Mouse (Mus musculus) activated CD4-positive, CD25-positive, alpha-beta regulatory T cell, adult 4 months (primary cell): ENCODE measurements around the gene Trp53bp2. TPM values are rescaled to one million over a fixed set of nuclear protein-coding genes. Genes with fewer than 3 reads are reported as not detected.

ENCODE experiments used
- ATAC-seq: one replicate; pipeline ENCODE4 v1.8.0; 2017
- polyA plus RNA-seq, 2 experiments: library from polyadenylated mRNA; unstranded; fragments of 100-300 nt; shearing (Covaris generic); gene quantifications; one replicate each; pipeline ENCODE4 v1.2.1; 2017

Trp53bp2 gene
- polyA plus RNA-seq, 2 experiments from 2014 or later = 7.7 TPM

DNA sequence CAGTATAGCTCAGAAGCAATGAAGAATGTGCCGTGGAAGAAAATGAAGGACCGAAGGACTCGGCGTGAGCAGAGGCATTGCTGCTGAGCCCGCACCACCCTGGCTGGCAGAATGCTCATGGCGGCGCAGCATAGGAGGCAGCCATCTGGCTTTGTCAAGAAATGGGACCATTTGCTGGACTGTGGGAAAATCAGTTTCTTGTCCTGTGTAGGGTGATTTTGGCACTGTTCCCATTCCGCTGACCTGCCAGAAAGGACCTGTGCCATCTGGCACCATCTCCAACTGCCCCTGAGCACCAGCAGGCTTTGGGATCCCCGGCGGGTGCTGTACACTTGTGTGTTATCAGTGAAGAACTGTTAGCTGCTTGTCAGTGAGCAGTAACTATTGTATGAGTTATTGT lies 52.8 kb downstream of the Trp53bp2 start:
- no peak for ATAC-seq

DNA sequence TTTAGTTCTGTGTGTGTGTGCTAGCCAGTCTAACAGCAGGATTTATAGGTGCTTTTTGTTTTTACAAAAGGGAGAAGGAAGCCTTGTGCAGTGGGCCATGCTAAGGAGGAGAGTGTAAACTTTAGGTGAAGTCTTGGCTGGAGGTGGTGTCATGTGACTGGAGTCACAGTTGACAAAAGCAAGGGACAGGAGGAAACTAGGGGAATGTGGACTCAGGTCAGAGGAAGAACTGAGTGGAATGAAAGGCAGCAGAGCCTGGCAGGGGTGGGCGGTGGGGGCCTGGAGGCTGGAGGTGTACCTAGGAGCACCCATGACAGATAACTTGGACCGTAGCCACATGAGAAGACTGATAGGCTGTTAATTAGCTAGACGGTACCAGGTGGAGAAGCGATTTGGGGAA lies 56.3 kb downstream of the Trp53bp2 start:
- no peak for ATAC-seq

DNA sequence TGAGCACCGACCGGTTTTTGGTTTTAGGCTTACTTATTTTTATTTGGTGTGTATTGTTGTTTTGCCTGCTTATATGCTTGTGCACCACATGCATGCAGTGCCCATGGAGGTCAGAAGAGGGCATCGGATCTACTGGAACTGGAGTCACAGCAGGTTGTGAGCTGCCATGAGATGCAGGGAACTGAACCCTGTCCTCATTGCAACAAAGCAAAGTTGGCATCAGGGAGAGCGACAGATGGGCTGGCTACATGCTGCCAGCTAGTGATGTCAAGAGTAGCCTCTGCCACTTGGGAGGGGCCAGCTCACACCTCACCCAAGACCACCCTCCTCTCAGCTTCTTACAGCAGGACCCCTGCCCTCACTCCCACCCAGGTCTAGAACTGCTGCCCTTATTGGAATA lies 57.0 kb downstream of the Trp53bp2 start:
- no peak for ATAC-seq

DNA sequence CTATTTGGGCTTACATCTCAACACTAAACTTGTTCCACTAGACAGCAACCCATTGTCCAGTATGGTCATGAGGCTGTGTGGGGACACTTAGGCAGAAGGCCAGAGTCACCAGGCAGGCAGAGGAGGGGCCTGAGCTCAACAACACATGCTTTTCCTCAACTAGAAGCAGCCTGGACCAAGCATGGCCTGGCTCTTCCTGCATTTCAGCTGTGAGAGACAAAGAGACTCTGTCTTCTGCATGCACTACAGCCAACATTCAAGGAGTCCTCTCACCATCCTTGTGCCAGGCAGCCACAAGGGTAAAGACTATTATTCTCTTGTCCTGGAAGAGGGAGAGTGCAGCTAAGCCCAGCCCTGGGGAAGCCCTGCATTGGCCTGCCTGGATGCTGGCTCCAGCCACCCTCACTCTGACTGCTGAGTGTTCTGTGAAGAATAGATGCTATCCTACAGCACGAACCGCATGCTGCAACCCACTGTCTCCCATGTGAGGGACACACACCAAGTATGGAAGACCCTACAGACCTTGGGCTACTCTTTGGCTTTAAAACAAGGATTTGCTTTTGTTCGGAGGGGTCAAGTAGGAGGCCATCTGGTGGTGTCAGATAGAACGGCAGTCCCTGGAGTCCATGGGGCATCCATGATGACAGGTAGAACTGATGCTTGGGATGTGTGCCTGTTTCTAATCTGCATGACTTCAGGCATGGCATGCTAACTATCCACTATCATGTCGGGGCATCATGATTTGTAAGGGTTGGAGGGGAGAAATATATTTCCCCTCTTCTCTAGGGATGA lies 66.2 kb downstream of the Trp53bp2 start:
- no peak for ATAC-seq

DNA sequence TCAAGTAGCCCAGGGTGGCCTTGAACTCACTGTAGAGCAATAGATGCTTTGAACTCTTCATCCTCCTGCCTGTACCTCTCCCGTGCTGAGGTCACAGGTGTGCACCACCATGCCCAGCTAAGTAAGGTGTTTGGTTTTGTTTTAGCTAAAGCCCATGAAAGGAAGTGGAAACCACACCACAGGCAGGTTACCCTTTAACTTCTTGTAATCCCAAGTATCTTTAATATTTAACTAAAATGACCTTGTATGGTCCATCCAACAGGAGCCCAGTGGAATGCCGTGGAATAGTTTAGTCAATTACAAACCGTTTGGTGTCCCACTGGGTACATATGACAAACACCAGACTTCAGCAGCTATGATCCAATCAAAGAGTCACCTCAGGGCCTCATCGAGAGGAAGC lies 70.0 kb downstream of the Trp53bp2 start:
- no peak for ATAC-seq

DNA sequence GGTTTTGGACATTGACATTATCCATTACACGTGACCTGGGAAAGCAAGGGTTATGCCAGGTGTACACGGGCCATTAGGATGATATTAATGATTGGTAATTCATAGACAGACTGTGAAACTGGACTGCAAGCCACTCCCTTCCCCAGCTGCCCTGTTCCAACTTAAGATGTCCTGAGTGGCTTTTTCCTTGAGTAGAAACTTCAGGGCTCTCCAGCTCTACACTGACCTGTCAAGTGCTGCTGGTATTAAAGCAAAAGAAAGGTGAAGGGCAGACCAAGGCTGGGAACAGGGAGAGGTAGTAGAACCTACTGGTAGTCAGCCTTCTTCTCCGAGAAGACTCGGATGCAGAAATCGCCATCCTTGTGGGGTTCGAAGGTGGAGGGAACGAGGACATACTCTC lies 72.2 kb downstream of the Trp53bp2 start:
- ATAC-seq = no peak

DNA sequence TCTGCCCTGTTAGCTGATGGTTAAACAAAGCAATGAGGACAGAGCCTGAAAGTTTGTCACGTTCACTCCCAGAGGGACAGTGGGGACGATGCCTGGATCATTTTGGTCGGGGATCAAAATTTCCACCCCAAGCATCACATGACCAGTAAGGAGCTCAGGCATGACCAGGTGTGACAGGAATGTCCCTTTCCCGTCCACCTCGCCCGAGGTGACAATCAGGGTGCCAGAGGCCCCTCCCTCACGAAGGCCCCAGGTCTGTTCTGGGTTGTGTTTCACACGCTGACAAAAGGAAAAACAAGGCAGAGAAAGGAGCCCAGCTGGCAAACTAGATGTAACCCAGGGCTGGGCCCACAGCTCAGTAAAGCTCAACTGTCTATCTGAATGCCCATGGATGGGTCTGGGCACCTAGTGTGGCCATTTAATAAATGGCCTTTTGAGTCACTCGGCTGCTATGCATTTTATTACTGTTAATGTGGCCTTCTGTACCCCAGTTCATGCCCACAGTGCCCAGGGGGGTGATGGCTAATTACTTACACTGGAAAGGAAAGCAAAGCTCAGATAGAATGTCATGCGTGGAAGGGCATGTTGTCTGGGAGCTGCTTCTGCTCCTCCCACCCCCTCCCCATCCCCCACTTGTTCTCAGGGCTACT lies 72.8 kb downstream of the Trp53bp2 start:
- ATAC-seq = no peak

DNA sequence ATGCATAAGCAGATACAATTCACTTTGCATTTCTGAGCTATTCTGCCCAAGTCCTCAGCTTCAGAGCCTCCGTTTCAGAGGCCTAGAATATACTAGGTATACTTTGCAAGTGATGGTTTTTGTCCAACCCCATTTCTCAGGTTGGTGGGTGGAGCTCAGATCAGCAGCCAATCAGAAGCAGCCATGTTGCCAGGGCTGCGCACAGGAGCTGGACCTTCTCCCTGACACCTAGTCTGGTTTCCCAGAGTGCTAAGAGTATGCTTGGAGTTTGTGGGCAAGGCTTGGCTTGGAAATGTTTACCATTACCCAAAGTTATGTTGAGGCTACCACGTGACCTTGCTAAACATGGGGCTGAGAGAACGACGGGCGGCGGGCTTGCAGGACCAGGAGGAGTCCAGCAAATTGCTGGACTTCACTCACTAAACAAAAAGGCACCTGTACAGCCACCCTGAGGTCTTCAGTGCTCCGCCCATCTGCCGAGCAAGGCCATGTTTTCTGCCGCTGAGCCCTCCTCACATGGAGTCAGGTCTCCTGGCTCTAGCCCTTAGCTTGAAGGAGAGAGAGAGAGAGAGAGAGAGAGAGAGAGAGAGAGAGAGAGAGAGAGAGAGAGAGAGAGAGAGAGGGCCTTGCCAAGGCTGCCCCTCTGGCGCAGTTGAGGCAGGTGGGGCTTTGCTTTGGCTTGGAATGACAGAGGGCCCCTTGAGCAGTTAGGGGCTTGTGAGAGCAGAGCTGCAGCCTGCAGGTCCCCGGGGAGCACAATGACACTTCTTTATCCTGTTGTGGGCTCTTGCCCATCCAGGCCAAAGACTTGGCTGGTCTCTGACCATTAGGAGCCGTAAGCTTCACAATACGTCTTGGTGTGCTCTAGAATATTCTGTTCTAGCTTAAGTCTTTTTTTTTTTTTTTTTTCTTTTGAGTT lies 74.3 kb downstream of the Trp53bp2 start:
- no peak for ATAC-seq

DNA sequence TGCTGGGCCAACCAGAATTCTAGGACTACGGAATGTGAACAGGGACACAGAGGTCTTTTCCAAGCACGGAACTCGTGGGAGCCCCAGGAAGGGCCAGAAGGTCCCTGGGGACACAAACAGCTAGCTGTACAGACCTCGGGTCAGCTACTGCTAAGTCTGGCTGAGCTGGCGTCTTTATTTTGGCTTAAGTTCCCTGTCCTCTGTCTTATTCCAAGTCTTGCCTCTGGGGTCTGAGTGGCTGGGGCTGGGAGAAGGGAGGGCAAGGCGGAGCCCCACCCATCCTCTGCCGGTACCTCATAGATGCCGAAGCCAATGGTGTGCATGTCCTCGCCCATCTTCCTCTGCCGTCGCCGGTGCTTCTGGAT lies 74.9 kb downstream of the Trp53bp2 start:
- no peak for ATAC-seq

DNA sequence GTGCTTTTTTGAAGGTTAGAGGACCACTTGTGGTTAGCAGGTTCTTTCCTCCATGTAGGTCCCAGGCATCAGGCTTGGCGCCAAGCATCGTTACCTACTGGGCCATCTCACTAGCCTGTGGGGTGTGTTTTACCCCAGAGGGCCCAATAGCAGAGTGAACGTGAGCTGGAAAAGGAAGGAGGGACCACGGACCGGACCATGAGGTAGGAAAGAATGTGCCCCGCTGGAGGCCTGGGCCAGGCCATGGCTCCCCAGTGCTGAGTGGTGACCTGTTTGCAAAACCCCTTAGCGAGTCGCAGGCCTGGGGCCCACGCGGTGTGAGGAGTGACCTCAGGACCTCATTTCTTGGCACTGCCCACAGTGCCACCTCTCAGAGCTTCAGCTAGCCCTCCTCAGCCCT lies 79.5 kb downstream of the Trp53bp2 start:
- no peak for ATAC-seq

DNA sequence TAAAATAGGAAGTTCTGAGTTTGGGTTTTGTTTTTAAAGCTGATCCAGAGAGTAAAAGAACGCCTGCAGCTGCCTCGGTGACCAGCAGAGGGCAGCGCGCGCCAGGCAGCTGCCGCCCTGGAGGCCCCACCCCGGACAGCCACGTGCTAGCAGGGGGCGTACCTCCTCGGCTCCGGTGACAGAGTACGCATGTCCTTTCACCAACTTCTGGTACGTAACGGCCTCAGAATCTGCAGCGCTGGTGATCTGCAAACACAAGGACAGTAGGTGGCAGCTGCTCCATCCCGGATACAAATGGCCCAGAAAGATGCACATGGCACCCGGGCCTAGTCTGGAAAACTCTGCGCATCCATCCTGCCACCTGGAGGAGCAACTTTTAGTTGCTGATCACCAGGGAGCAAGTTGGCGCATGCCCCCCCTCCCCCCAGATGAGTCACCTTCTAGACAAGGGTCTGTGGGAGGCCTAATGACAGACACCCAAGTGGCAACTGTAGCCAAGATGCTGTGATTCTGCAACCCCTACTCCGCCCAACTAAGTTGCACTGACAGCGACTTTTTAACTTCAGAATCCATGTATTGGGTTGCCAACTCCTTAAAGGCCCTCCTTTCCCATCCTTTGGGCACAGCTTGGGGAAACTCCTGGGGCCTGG lies 81.0 kb downstream of the Trp53bp2 start:
- peak; percentile 99 for ATAC-seq

DNA sequence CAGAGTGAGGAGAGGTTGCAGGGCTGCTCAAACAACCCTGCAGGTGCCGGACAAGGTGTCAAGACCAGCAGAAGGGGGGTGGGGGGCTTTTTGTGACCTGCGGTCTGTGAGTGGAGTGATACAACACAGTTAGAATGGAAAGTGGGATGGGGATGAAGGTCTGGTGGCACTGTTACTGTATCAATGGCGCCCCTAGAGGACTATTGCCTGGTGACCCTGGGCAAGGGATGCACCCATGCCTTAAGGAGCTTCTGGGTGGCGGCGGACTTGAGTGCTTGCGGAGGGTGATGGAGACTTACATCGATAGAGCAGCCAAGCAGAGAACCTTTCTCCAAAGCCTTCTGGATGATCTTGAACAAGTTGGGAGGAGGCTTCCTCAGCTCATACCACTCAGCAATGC lies 81.6 kb downstream of the Trp53bp2 start:
- no peak for ATAC-seq

DNA sequence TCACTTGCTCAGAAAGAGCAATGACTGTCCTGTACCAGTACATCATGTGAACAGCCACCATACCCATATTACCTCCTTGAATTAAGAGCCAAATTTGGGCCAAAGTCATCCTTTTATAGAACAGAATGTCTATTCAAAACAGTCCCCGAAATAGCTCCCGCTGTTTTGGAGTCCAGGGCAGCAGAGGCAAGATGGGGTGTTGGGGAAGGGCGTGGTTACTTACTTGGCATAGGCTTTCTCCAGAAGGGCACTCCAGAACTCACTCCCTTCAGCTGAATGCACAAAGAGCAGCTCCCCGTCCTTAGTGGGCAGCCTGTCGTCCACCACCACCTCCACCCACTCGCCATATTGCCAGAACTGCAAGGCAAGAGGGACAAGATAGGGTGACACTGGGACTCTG lies 82.9 kb downstream of the Trp53bp2 start:
- no peak for ATAC-seq

DNA sequence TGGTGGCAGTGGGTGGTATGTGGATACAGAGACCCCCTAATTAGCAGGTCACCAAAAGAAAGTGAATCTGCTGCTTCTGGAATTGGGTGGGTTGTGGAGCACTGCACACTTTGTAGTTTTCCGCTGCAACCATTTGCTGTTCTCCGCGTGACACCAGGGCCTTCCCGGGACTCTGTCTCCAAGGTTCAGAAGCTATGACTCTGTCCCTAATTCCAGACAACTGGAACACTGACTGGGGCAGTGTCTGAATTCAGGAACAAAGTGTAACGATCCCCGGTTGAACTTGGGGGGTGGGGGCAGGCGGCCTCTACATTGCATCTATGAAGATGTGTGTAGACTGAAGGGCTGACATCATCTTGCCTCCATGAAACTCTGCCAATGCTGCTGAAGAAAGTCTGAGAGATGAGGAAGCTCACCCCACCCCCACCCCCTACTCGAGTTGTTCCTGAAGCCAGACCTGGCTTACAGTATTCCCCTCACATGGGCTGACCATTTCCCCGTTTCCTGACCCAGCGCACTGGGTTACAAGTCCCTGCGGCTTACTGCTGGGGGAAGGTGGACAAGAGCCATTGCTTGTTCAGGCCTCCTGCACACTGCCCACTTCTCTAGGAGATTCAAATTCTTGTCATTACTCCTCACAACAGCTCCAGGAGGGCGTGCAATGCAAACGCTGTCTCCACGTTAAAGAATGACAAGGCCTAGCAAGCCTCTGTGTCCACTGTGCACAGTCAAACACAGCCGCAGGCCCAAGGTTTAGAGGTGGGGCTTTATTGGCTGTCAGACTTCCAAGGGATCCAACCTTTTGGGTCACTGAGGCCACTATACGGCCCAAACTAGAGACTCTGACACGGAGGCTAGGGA lies 85.5 kb downstream of the Trp53bp2 start:
- no peak for ATAC-seq

DNA sequence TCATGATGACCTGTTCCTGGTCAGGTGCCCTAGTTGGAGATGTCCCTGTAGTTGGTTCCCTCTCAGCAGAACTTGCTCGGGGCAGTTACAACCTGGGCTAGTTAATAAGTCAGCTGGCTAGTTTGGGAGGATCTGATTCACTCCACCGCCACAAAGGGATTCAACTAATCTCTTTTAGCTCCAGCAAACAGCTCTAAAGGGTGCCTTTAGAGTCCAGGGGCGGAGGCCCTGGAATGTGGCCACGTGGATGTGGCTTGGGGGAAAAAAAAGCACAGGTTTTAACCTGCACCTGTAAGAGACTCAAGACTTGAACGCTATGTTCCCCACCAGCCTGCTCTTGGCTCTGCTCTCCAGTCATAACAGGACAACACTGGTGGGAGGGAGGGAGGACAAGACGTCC lies 87.7 kb downstream of the Trp53bp2 start:
- no peak for ATAC-seq

DNA sequence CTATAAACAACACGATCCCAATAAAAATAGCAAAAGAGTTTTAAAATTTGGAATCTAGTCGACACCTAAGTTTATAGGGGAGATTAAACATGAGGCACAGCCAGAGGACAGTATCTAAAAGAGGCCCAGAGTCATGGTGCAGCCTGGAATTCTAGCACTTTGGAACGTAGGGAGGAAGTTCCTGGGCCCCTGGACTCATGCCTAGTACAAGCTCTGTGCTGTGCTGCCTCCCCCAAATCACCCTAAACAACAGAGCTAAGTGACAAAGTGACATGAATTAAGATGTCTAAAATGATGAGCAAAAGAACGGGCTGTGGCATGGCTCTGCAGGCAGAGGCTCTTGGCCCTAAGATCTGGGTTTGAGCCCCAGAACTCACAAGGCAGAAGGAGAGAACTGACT lies 88.8 kb downstream of the Trp53bp2 start:
- no peak for ATAC-seq

DNA sequence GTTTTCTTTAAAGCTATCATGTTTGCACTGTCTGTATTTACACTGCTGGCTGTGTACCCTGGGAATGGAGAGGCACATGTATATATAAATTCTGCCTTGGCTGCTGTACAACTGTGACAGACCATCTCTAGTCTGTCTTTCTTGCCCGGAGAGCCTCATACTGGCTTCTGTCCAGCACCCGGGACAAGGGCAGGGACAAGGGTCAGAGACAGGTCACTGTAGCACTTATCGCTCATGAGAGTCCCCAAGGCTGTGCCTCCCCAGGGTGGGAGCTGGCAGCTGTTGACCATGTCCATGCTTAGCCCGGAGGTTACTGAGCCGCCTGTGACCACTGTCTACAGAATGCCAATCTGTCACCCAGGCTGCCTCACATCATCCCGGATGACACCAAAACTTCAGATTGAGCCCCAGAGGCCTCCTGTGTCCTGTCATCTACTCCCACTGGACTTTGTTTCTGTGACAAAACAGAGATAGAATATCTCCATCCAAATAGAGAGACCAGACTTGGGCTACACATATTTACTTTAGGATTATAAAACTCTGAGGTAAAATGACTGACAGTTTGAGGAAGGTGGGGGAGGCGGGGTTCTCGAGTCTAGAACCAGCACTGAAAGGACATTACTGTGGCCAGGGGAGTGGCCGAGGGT lies 90.6 kb downstream of the Trp53bp2 start:
- no peak for ATAC-seq

DNA sequence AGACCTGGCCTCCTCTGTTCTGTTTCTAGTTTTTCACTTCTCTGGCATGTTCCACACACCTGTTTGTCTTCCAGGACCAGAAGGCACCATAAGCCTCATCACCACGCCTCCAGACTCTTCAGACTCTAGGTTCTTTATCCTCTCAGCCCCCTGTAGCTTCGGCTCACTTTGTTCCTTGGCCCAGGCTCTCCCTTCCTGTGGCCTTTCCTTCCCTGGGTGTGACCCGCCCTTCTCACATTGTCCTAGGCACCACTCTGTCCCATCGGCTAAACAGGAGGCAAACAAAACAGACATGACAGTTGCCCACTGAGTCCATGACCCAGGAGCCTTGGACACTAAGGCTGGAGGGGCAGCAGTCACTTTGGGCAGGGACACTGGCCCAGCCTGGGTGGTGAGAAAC lies 91.3 kb downstream of the Trp53bp2 start:
- no peak for ATAC-seq

DNA sequence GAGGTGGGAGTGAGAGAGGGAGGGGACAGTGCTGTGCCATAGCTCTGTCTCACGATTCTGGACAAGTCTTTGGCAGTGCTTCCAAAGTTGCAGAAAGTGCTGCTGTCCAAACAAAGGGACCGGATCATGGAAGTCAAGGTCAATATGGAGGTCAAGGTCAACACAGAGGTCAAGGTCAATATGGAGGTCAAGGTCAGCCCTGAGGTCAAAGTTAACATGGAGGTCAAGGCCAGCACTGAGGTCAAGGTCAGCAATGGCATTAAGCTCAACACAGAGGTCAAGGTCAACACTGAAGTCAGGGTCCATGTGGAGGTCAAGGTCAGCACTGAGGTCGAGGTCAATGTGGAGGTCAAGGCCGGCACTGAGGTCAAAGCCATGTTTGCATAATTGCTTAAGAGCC lies 91.9 kb downstream of the Trp53bp2 start:
- ATAC-seq = peak; percentile 2

DNA sequence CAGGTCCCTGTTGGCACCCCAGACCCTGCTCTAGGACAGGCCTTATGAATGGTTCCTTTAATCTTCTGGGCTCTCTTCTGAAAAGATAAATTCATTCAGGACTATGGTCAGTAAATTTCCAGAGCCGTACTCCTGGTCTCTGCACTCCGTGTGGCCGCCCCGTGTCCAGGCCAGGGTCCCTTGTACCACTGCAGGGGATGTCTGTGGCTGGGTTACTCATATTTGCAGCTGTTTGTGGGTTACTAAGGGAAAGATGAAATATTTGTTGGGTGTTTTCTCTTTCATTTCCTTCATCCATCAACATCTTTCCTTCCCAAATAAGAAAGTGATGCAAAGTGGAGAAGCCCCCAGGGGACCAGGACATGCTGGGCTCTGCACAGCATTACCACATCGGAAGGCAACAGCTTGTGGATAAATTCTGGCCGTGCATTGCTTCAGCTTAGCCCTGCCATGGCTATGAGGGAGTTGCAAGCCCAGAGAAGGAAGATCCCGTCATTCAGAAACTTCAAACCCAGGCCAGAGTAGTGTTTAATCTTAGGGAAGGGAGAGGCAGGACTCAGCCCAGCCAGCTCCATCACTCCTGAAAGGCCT lies 92.9 kb downstream of the Trp53bp2 start:
- ATAC-seq = no peak

DNA sequence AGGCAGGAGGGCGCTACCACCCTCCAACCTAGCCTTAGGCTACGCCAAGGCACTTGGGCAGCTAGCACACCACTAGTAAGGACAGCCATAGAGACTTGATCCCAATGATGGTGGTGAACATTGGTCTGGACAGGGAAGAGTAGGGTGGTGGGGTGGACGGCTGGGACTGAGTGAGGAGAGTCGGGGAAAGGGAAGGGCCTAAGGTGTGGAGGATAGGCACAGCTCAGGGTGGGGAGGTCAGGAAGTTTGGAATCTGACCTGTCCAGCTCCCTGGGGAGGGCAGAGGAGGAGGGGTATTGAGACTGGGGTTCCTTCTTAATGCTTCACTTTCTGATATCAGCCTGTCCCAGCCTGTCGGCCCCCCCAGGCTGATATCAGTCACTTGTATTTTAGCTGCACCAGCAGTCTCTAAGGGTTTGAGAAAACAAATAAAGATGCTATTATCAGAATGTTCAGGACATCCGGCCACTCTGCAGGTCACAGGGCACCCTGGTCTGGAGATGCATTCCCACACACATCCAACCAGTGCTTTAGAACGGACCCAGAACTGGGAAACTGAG lies 93.6 kb downstream of the Trp53bp2 start:
- ATAC-seq = no peak
